Mouse (Mus musculus) skeletal muscle tissue, postnatal 0 days (tissue): ENCODE results near the gene Coq3. TPM values are rescaled to one million over a fixed set of nuclear protein-coding genes. Genes with fewer than 3 reads are reported as not detected.

ENCODE experiments used
- polyA plus RNA-seq: library from polyadenylated mRNA; unstranded; fragments of >200 nt; fragmentation: Nextera tagmentation; extraction: Ambion mirVana; gene quantifications from 2 replicates; pipeline ENCODE4 v1.2.1, GENCODE M21; 2015

Gene Coq3
- polyA plus RNA-seq, result 25.4 and 26.6 TPM in 2 replicates

DNA sequence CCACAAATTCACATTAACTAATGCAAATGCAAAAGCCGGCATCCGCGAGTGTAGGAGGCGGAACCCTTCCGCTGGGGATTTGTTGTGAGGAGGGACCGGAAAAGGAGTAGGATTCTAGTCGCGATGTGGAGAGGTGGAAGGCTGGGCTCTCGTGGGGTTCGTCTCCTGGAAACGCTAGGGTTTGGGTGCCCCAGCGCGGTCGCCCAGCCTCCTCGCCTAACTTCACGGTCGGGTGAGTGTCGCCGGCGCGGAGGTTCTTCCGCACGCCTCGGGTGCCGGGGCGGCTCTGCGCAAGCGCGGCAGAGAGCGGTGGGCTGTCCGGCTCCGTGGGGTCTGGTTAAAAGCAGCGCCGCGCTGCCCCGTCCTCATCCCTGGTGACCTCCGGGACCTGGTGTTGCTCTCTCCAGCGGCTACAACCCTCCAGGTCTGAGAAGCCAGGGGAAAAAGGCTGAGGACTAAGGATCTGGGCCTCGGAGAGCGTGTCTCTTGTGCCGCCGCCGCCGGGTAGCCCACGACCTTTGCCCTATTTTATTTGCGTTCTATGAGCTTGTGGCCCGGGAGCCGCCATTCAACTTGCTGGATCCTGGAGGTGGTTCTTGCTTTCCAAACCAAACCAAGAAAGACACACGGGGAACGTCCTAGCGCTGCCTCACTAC, at the start of gene Coq3:
TSS of gene Coq3 (plus strand) at position 109 of the 656 bp plus-strand sequence.

DNA sequence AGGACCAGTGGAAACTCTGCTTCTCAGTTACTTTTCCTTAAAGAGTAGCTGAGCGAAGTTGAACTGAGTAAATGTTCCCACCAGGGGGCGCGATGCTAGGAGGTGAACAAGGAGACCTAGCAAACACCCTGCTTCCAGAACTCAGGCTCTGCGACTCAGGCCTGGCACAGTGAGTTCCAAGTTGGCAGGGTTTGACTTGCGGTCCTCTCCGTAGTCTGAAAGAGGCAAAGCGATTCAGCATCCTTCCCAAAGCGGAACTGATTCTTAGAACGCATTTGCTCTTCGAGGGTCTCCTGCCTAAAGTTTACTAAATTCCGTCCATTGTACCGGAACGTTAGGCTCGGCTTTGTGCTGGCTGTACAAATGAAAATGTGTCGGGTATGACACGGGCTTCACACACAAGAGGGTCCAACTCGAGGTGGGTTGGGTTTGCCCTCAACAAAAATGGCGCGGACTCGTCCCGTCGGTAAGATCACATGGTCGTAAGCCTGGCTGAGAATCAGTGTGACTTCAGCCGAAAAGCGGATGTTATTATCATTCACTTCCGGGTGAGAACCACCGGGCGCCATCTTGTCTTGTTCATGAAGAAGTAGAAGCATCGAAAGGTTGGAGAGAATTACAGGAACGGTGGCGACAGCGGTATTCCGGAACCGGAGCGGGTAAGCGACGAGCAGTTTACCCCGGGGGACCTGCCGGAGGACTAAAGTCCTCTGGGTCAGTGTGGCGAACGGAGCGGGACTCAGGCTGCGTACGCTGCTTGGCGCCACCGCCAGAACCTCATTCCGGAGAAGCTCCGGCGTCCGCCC, 31.8 kb upstream of the Coq3 start, which contains the start of gene Pnisr:
TSS of gene Pnisr (plus strand) at position 103 of the 806 bp plus-strand sequence.

DNA sequence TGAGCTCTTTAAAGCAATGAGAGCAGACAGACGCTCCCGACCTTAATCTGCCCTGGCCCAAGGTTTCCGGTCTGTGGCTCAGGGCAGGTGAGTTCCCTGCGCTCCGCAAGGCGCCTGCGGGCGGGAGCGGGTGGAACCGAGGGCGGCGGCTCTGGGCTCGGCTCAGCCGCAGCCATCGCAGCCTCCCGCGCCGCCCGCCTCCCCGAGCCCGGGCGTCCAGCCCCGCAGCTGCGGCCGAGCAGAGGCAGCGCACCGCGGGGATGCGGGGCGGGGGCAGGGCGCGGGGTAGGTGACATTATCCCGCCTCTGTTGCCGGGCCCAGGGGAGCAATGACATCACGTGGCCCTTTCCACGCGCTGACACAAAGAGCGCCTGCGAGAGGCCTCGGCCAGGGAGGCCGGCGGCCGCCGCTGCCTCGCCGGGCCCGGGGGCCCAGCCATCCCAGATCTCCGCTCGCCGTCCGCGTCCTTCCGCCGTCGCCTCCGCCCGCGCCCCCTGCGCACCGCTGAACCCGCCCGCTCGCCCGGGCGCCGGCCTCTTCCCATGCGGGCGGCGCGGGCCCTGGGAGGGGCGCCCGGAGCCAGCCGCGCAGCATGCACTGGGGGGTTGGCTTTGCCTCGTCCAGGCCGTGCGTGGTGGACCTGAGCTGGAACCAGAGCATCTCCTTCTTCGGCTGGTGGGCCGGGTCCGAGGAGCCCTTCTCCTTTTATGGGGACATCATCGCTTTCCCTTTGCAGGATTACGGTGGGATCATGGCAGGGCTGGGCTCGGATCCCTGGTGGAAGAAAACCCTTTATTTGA, 51.7 kb downstream of the Coq3 start, which contains the start of gene Faxc:
TSS of gene Faxc (plus strand) at position 359 of the 801 bp plus-strand sequence.

Other genes starting within 250 kb of the Coq3 start
- not detected in 2 replicates for gene Prdm13, start 193.7 kb upstream of the Coq3 start, polyA plus RNA-seq
- 17.9 and 19.3 TPM in 2 replicates for gene Ccnc, start 152.0 kb upstream of the Coq3 start, polyA plus RNA-seq
- 4.1 and 4.7 TPM in 2 replicates for gene Usp45, start 112.5 kb upstream of the Coq3 start, polyA plus RNA-seq
- gene Tstd3, start 112.5 kb upstream of the Coq3 start, polyA plus RNA-seq, result 9.2 and 11.6 TPM in 2 replicates
- 51.4 and 53.7 TPM in 2 replicates for gene Pnisr, start 32.1 kb upstream of the Coq3 start, polyA plus RNA-seq
- 0.83 and 1.1 TPM in 2 replicates for gene Faxc, start 51.7 kb downstream of the Coq3 start, polyA plus RNA-seq